In the genomic region with DNA sequence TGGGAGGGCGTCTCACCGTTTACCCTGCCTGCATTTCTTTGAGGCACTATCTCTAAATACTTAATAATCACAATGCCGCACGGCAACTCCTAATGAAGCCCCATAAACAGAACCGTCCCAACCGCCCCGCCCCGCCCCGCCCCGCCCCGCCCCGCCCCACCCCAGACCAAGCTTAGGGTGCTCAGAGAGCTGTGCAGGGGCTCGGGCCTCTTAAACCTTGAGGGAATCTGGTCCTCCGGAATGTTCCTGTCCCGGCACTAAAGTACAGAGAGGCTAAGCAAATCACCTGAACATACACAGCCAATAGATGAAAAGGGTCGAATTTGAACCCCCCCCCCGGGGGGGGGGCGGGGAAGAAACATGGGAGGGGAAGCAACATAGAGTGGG, we compare ENCODE assay signal across 9 mouse cellular contexts.
A peak's percentile ranks its signal among the peaks of the same experiment; 100 is the strongest.
DNase-seq lines count a peak whose midpoint lies in the region; ATAC-seq lines count a peak whose summit lies in the region.
"Had no signal": no experiment of that assay in that cellular context is flagged by ENCODE, and none has a peak within 500 bp of the region (broad histone marks: within the 10 kb centered on the region; RNA-seq: fewer than 3 reads in every experiment).

No protein-coding gene starts in this region.

- no peak for ATAC-seq in kidney, embryonic 16.5 days (ENCODE audit: low FRiP score, low TSS enrichment)
- ATAC-seq in embryonic facial prominence, embryonic 15.5 days (ENCODE audit: insufficient number of reproducible peaks, low FRiP score, low TSS enrichment, low read depth) = no peak
- no peak for ATAC-seq in hindbrain, embryonic 12.5 days (ENCODE audit: low FRiP score)
- no peak for ATAC-seq in neural tube, embryonic 12.5 days (ENCODE audit: low FRiP score, low read depth)

- no peaks in the 10 kb centered on the region for H3K9me3 ChIP-seq in kidney, embryonic 16.5 days (ENCODE audit: low read length)
- H3K9me3 ChIP-seq in embryonic facial prominence, embryonic 15.5 days (replicated peaks) = no peaks in the 10 kb centered on the region
- H3K9me3 ChIP-seq in hindbrain, embryonic 12.5 days (replicated peaks) = no peaks in the 10 kb centered on the region
- H3K9me3 ChIP-seq in neural tube, embryonic 12.5 days = no peaks in the 10 kb centered on the region

- H3K36me3 ChIP-seq in kidney, embryonic 16.5 days (ENCODE audit: insufficient read depth, low read length) = no peaks in the 10 kb centered on the region
- H3K36me3 ChIP-seq in embryonic facial prominence, embryonic 15.5 days = no peaks in the 10 kb centered on the region
- no peaks in the 10 kb centered on the region for H3K36me3 ChIP-seq in hindbrain, embryonic 12.5 days
- no peaks in the 10 kb centered on the region for H3K36me3 ChIP-seq in neural tube, embryonic 12.5 days

- peak overlapping the region; percentile 49 for H3K4me2 ChIP-seq in kidney, embryonic 16.5 days (replicated peaks; ENCODE audit: low read depth, low read length)
- peak overlapping the region; percentile 39 for H3K4me2 ChIP-seq in embryonic facial prominence, embryonic 15.5 days (replicated peaks)
- peak overlapping the region; percentile 32 for H3K4me2 ChIP-seq in hindbrain, embryonic 12.5 days (replicated peaks)
- H3K4me2 ChIP-seq in neural tube, embryonic 12.5 days (replicated peaks) = peak overlapping the region; percentile 47

- no peak overlapping the region for H3K27ac ChIP-seq in kidney, embryonic 16.5 days (ENCODE audit: low read length)
- no peak overlapping the region for H3K27ac ChIP-seq in embryonic facial prominence, embryonic 15.5 days (replicated peaks)
- H3K27ac ChIP-seq in hindbrain, embryonic 12.5 days = no peak overlapping the region
- no peak overlapping the region for H3K27ac ChIP-seq in neural tube, embryonic 12.5 days

- no peaks in the 10 kb centered on the region for H3K27me3 ChIP-seq in kidney, embryonic 16.5 days (ENCODE audit: insufficient read depth, low read length)
- H3K27me3 ChIP-seq in embryonic facial prominence, embryonic 15.5 days = peaks cover 5% of the 10 kb centered on the region; the same call in 1 of the 2 replicates
- peaks cover 24% of the 10 kb centered on the region for H3K27me3 ChIP-seq in hindbrain, embryonic 12.5 days
- H3K27me3 ChIP-seq in neural tube, embryonic 12.5 days (replicated peaks) = peaks cover 6% of the 10 kb centered on the region

- WGBS in kidney, embryonic 16.5 days = 2% methylated on average over 18 of the region's 18 CpGs
- WGBS in embryonic facial prominence, embryonic 15.5 days = 3% methylated on average over 17 of the region's 18 CpGs
- WGBS in hindbrain, embryonic 12.5 days = 4% methylated on average over 17 of the region's 18 CpGs
- under 1% methylated on average over 17 of the region's 18 CpGs for WGBS in neural tube, embryonic 12.5 days

- peak overlapping the region; percentile 34; the same call in 1 of the 2 replicates for H3K9ac ChIP-seq in kidney, embryonic 16.5 days (replicated peaks; ENCODE audit: low read length)
- no peak overlapping the region for H3K9ac ChIP-seq in embryonic facial prominence, embryonic 15.5 days
- H3K9ac ChIP-seq in hindbrain, embryonic 12.5 days = no peak overlapping the region
- no peak overlapping the region for H3K9ac ChIP-seq in neural tube, embryonic 12.5 days

- no peak for DNase-seq in kidney, postnatal 36 days
- DNase-seq in frontal cortex, postnatal 36 days (ENCODE audit: low spot score in 2 of 2) = no peak
- DNase-seq in thymus, postnatal 36 days = no peak
- DNase-seq: thymus, postnatal 14 days had no signal

- H3K4me3 ChIP-seq in kidney, embryonic 16.5 days (ENCODE audit: low read length) = peak overlapping the region; percentile 14
- 0 out of 2 replicates have a peak overlapping the region, but pooled peaks have one; percentile 2 for H3K4me3 ChIP-seq in embryonic facial prominence, embryonic 15.5 days (replicated peaks)
- H3K4me3 ChIP-seq in hindbrain, embryonic 12.5 days = no peak overlapping the region
- H3K4me3 ChIP-seq in neural tube, embryonic 12.5 days = no peak overlapping the region
- H3K4me3 ChIP-seq: myocyte had no signal

- H3K4me1 ChIP-seq in kidney, embryonic 16.5 days (ENCODE audit: insufficient read depth, low read length) = peaks cover 10% of the 10 kb centered on the region
- H3K4me1 ChIP-seq in embryonic facial prominence, embryonic 15.5 days = peaks cover 22% of the 10 kb centered on the region
- peaks cover 27% of the 10 kb centered on the region for H3K4me1 ChIP-seq in hindbrain, embryonic 12.5 days
- H3K4me1 ChIP-seq in neural tube, embryonic 12.5 days = peaks cover 15% of the 10 kb centered on the region; the same call in 1 of the 2 replicates

Comparison
In these comparisons a context has a peak if more than half of its experiments do, and no peak if none do; other contexts are left out.
1. H3K4me3 ChIP-seq: peak in kidney, embryonic 16.5 days (single experiment) and embryonic facial prominence, embryonic 15.5 days (single experiment); none in hindbrain, embryonic 12.5 days (single experiment) and neural tube, embryonic 12.5 days (single experiment).
2. Peak in every context shown above with its lines, with median percentiles within 50 percentile points of each other: H3K4me2 ChIP-seq.